Mouse (Mus musculus) telencephalon, adult 2 months (tissue): ENCODE data around the gene Plppr1.

Source experiments
- DNase-seq: peaks from one replicate; pipeline ENCODE4 v3.0.0-alpha.2; 2011; ENCODE audit warnings: low read depth, low spot score

Gene Plppr1

GRCm38 (mm10) chr4:49118842-49119241 lies 59.8 kb downstream of the Plppr1 start:
- no peak for DNase-seq

- DNase-seq: no peak
These were observed 85.7 kb downstream of the Plppr1 start for GRCm38 (mm10) chr4:49144798-49145197.

DNA sequence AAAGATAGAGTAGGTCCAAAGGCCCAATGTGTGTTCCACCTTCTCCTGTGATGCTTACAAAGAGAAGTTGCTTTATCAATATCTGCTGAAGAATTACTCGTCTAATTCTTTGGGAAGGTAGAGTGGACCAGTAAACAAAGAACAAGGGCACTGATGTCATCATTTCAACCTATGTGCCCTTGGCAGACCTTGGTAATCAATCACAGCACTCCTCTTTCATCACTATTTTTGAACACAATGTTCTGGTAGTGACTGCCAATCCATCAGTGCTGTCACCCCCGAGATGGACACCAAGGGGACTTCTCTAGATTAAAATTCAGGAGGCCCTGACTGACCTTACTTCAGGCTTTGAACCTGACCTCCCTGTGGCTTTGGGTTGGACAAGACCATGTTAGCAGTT lies 89.7 kb downstream of the Plppr1 start:
- no peak for DNase-seq

- no peak for DNase-seq
These were observed 90.2 kb downstream of the Plppr1 start for GRCm38 (mm10) chr4:49149251-49149650.

DNA sequence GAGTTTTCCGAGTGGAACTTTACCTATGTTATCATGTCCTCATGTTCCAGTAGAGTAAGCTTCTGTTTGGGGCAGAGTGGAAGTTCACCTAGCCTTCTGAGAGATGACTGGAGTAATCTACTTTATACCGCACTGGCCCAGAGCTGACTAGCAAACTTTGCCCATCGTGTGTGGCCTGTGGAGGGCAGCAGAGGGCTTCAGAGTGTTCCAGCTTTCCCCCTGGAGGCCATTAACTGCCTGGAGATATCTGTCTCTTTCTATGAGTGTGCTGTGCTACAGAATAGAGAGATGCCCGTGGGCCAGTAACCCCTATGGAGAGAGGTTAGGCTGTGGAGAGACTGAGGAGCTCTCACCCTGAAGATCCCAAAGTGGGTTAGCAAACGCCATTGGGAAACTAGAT lies 94.8 kb downstream of the Plppr1 start:
- DNase-seq: no peak

GRCm38 (mm10) chr4:49156781-49157180 lies 97.7 kb downstream of the Plppr1 start:
- no peak for DNase-seq

DNA sequence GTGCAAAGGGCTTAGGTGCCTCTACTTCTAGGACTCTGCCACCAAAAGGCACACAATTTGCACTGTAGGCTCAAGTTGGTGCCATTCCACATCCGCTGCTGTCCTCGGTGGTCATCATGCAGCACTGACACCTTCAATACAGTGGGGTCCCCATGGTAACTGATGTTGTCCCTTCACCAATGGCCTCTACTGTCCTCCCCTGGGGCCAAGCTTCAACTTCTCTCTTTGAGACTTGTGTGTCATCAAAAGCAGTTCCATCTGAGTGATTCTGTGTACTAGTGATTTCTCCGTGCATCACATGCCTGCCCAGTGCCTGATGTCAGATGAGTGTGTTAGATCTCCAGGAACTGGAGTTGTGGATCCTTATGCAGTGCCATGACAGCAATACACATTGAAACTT lies 104.2 kb downstream of the Plppr1 start:
- no peak for DNase-seq

- no peak for DNase-seq
These were observed 107.3 kb downstream of the Plppr1 start for GRCm38 (mm10) chr4:49166391-49166790.

GRCm38 (mm10) chr4:49167030-49167429 lies 108.0 kb downstream of the Plppr1 start:
- no peak for DNase-seq

DNA sequence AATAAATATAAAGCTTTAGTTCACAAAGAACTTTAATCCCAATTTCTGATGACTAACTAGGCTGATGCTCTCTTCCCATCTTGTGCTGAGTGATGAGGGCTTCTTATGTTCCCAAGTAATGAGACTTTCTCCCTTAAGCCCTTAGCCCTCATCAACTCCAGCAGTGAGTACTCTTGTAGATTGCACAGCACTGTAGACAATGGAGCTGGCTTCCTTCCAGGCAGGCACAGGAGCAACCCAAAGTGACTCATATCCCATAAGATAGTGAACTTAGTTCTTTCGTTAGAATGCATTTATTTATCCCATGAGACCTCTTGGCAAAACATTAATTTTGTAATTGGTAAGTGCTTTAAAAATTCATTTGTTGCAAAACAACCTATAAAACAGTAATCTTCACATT lies 110.4 kb downstream of the Plppr1 start:
- no peak for DNase-seq

DNA sequence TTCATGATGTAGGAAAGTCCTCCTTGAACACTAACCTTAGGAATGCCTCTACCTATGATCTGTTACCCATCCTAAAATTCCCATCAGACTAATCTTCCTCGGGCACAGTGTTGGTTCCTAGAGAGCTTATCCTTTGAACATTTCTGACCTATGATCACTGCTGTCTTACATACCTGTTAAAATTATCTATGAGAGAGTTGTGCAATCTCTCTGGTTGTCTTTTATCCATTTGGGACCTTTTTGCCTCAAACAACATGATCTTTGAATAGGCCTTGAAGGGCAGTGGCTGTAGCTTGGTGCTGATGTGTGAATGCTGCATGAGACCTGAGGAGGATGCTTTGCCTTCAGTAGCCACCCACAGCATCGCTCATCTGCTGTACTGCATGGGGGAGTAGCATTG lies 119.0 kb downstream of the Plppr1 start:
- no peak for DNase-seq

GRCm38 (mm10) chr4:49178891-49179290 lies 119.8 kb downstream of the Plppr1 start:
- no peak for DNase-seq

GRCm38 (mm10) chr4:49179471-49180181 lies 120.6 kb downstream of the Plppr1 start:
- DNase-seq: no peak

DNA sequence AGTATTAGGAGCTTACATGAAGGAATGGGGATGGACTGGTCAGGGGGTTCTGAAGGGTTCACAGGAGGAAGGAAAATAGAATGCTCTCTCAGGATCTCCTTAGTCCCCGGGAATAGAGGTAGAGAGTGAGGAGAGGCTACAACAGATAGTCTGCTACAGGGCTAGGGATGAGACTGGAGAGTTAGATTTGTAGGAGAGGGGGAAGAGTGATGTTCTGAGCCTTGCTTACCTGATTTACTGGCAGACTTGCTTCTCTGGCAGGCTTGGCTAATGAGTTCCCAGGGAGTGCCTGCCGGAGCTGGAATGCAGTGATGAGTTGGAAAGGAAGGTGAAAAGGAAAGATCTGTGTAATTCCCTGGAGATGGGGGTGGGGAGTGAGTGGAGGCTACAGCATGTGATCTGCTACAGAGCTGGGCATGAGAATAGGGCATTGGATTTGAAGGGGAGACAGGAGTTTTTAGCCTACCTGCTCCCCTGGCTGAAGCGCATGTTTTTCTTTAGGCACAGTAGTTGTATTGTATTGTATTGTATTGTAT lies 131.0 kb downstream of the Plppr1 start:
- no peak for DNase-seq

GRCm38 (mm10) chr4:49197125-49197747 lies 138.2 kb downstream of the Plppr1 start:
- no peak for DNase-seq

GRCm38 (mm10) chr4:49210457-49210856 lies 151.4 kb downstream of the Plppr1 start:
- no peak for DNase-seq

GRCm38 (mm10) chr4:49211582-49211981 lies 152.5 kb downstream of the Plppr1 start:
- DNase-seq: no peak

DNA sequence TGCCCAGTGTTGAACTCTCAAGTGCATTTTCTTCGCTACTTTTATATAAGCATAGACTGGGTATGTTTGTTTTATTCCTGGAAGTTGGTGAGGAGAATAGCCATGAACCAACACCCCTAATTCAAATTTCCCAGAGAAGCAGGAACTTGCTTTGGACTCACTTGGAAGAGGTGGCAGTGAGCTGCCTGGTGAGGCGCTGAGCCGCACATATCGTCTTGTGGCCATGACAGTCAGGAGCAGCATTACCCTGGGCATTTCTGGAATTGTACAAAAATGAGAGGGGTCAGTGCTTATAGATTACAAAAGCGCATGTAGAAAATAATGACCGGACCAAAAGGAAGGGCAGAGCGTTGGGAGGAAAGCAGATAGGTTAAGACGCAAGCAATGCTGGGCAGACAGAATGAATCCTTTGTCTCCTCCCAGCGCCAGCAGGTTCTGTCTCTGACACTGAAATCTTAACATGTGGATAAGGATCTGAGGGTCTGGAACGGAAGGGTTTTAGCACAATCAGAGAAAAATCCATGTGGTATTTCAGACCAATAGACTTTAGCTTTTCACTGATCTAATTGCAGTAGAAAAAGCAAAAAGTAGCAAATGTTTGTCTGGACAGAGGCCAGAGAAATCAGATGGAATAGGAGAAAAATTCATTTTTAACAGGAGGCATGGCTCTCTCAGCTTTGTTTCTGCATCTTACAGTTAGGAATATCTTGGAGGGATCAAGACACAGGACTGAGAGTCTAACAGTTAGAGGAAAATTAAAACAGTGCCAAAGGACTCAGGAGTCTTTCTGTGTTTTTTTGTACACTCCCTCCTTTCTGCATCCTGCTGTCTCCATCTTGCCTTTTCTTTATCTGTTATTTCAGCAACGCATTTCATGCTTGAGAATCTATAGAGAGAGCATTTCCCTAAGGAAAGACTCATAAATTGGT lies 153.8 kb downstream of the Plppr1 start:
- DNase-seq: no peak

GRCm38 (mm10) chr4:49214341-49214740 lies 155.3 kb downstream of the Plppr1 start:
- no peak for DNase-seq

DNA sequence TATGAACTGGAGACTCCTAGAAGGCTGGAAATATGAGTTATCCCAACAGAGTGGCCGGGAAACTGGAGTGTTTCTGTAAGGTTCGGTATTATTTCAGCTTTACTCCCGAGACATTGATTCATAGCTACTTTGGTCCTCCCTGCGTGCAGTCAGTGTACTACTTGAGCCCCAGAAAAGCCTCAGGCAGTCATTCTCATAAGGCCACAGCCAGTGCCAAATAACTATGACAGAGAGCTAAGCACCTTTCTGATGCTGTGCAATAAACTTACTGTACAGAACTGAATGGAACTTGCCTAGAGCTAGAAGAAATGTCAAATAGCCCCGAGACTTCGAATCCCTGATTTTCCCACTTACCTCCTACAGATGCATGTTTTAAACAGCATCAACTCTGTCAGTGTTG lies 164.4 kb downstream of the Plppr1 start:
- DNase-seq: no peak

- DNase-seq: no peak
These were observed 165.9 kb downstream of the Plppr1 start for GRCm38 (mm10) chr4:49225021-49225420.
